Mouse (Mus musculus) neural tube, embryonic 12.5 days (tissue): ENCODE measurements around the gene Cdk5rap1. TPM values are rescaled to one million over a fixed set of nuclear protein-coding genes. Genes with fewer than 3 reads are reported as not detected.

Experiments
- ATAC-seq: fragments of 200-750 bp; cut with Nextera tagmentation; 2 replicates; pipeline ENCODE4 v1.8.0; 2017; ENCODE audit warnings: low read depth, mild to moderate bottlenecking, moderate TSS enrichment, moderate library complexity; ENCODE audit not compliant: low FRiP score
- H3K27ac ChIP-seq: fragments of 300-500 bp; sonication (generic); 2 replicates; pipeline ENCODE4 v1.5.1; 2016
- H3K27me3 ChIP-seq: fragments of 300-500 bp; sonication (generic); replicated peaks from 2 replicates; pipeline ENCODE4 v1.6.1; 2016; ENCODE audit warnings: mild to moderate bottlenecking
- H3K36me3 ChIP-seq: fragments of 300-500 bp; sonication (generic); 2 replicates; pipeline ENCODE4 v1.6.1; 2016; ENCODE audit warnings: mild to moderate bottlenecking
- H3K4me1 ChIP-seq: fragments of 300-500 bp; sonication (generic); 2 replicates; pipeline ENCODE4 v1.6.1; 2016
- H3K4me2 ChIP-seq: fragments of 300-500 bp; sonication (generic); replicated peaks from 2 replicates; pipeline ENCODE4 v1.6.1; 2016; ENCODE audit warnings: mild to moderate bottlenecking
- H3K4me3 ChIP-seq: fragments of 300-500 bp; sonication (generic); 2 replicates; pipeline ENCODE4 v1.5.1; 2016
- H3K9ac ChIP-seq: fragments of 300-500 bp; sonication (generic); 2 replicates; pipeline ENCODE4 v1.6.1; 2016; ENCODE audit warnings: mild to moderate bottlenecking
- H3K9me3 ChIP-seq: fragments of 300-500 bp; sonication (generic); 2 replicates; pipeline ENCODE4 v1.6.1; 2016; ENCODE audit warnings: mild to moderate bottlenecking
- WGBS: fragments of 180-500 bp; shearing (Covaris S2); methylation state at CpG from one replicate; pipeline ENCODE4 v1.1.7; 2016; 5-methylcytosine and 5-hydroxymethylcytosine counted together
- polyA plus RNA-seq: library from polyadenylated mRNA; unstranded; fragments of >200 nt; fragmentation: Nextera tagmentation; extraction: Ambion mirVana; gene quantifications from 2 replicates; pipeline ENCODE4 v1.2.1, GENCODE M21; 2016

Gene Cdk5rap1
- polyA plus RNA-seq, 1 experiment from 2014 or later, result 15.7 TPM

DNA sequence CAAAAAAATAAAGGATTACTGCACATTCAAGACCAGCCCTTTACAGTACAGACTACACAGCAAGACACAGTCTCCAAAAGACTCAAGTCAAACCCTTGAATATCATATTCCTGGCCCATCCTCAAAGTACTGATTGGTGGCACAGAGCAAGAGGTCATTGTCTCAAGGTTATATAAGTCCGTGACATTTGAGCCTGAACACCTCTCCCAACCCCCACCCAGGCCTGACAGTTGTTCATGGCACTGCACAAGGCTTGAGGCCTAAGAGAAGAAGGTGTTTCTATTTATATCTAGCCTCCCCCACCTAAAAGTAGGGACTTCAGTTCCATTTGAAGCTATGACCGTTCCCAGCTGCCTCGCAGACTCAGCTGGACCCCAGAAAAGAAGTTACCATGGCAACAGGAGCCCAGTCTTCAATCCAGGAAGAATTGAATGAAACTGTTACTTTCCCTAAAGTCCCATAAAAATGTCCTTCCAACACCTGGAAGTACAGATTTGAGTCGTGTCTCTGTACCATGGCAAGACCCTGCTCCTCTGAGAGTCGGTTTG, 32.7 kb upstream of the Cdk5rap1 start:
- no peak overlapping the region for H3K4me3 ChIP-seq
- WGBS, result 48% methylated on average over 5 of the region's 5 CpGs

DNA sequence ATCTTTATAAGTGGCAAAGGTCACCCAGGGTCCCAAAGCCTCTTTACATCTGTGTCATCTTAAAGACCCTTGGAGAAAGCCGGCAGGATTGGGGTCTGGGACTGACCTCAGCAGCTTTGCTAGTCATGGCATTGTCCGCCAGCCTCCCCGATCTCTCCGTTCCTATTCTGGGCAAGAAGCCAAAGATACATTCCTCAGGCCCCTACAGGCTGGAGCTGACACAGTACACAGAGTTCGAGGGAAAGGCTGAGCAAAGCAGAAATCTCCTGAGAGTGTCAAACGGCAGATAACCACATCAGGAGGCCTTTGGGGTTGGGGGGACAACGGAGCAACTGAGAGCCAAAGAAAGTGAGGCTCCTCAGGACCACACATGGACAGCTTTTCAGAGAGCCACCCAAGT, 30.0 kb upstream of the Cdk5rap1 start:
- Histone ChIP-seq H3K4me2 (no peak overlapping the region), H3K36me3 (no peaks in the 10 kb centered on the region), H3K9me3 (no peaks in the 10 kb centered on the region), H3K9ac (no peak overlapping the region), H3K27ac (no peak overlapping the region), H3K4me3 (no peak overlapping the region), H3K4me1 (peaks cover 20% of the 10 kb centered on the region), H3K27me3 (peaks cover 12% of the 10 kb centered on the region)
- WGBS, result 32% methylated on average over 7 of the region's 7 CpGs
- ATAC-seq, result no peak; the same call in 1 of the 2 replicates

More for the DNA sequence above, 32.7 kb upstream of the Cdk5rap1 start:
- Histone ChIP-seq H3K9ac (no peak overlapping the region), H3K4me2 (no peak overlapping the region), H3K36me3 (no peaks in the 10 kb centered on the region), H3K27me3 (peaks cover 13% of the 10 kb centered on the region), H3K27ac (no peak overlapping the region), H3K4me1 (peaks cover 26% of the 10 kb centered on the region), H3K9me3 (no peaks in the 10 kb centered on the region)
- ATAC-seq, result no peak

DNA sequence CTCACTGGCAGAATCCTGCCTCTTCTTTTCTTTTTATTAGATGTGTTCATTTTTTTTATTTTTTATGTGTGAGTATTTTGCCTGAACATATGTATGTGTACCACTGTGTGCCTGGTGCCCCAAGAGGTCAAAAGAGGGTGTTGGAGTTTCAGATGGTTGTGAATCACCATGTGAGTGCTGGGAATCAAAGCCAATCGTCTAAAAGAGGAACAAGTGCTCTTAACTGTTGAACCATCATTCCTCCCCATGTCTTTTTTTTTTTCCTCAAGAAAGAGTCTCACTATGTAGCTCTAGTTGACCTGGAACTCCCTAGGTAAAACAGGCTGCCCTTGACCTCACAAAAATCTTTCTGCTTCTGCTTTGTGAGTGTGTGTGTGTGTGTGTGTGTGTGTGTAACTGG, 29.2 kb upstream of the Cdk5rap1 start:
- H3K9ac ChIP-seq, result no peak overlapping the region
- 56% methylated on average over 1 of the region's 1 CpGs for WGBS
- no peak overlapping the region for H3K4me3 ChIP-seq
- H3K4me2 ChIP-seq, result no peak overlapping the region
- ATAC-seq, result no peak
- H3K9me3 ChIP-seq, result no peaks in the 10 kb centered on the region
- H3K27me3 ChIP-seq, result peaks cover 4% of the 10 kb centered on the region; the same call in 1 of the 2 replicates
- no peaks in the 10 kb centered on the region for H3K36me3 ChIP-seq
- peaks cover 15% of the 10 kb centered on the region for H3K4me1 ChIP-seq
- no peak overlapping the region for H3K27ac ChIP-seq

DNA sequence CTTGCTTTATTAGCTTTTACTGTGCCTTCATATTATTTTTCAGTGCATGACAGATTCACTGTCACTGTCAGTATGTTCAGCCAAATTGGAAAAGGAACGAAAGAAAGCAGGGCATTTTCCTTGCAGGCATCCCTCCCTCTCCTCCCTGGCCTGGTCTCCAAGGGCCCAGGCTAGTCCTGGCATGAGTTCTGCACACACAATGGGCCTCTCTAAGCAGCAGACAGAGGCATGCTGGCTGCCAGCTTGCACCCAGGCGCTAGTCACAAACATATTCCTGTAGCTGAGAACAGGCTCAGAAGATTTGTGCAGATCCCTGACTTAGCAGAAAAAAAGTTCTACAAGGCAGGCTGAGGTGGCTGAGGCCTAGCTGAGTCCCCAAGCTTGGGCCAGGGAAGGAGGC, 26.5 kb upstream of the Cdk5rap1 start:
- no peak overlapping the region for H3K9ac ChIP-seq
- WGBS, result 78% methylated on average over 2 of the region's 2 CpGs
- no peaks in the 10 kb centered on the region for H3K27me3 ChIP-seq
- no peaks in the 10 kb centered on the region for H3K36me3 ChIP-seq
- no peak for ATAC-seq
- no peak overlapping the region for H3K4me3 ChIP-seq
- no peak overlapping the region for H3K4me2 ChIP-seq
- peaks cover 9% of the 10 kb centered on the region; the same call in 1 of the 2 replicates for H3K4me1 ChIP-seq
- no peaks in the 10 kb centered on the region for H3K9me3 ChIP-seq
- H3K27ac ChIP-seq, result no peak overlapping the region

DNA sequence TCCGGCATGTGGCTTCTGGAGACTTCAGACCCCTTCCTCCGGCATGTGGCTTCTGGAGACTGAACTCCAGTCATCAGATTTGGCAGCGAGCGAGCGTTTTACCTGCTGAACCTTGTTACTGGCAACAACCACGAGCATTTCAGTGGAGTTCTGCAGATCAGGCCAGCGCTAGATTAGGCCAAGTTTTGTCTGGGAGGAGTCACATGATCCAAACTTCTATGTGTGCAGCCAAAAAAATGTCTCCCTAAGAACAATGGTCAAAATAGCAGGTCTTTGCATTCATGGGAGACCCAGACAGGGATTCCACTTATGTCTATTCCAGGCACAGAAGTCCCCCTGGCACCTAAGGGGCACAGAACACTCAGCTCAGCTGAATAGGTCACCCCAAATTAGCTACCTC, 25.5 kb upstream of the Cdk5rap1 start:
- Histone ChIP-seq H3K36me3 (no peaks in the 10 kb centered on the region), H3K27ac (no peak overlapping the region), H3K9ac (no peak overlapping the region), H3K4me1 (peaks cover 8% of the 10 kb centered on the region; the same call in 1 of the 2 replicates), H3K9me3 (no peaks in the 10 kb centered on the region), H3K27me3 (no peaks in the 10 kb centered on the region), H3K4me3 (no peak overlapping the region), H3K4me2 (no peak overlapping the region)
- WGBS, result 91% methylated on average over 7 of the region's 7 CpGs
- ATAC-seq, result no peak

DNA sequence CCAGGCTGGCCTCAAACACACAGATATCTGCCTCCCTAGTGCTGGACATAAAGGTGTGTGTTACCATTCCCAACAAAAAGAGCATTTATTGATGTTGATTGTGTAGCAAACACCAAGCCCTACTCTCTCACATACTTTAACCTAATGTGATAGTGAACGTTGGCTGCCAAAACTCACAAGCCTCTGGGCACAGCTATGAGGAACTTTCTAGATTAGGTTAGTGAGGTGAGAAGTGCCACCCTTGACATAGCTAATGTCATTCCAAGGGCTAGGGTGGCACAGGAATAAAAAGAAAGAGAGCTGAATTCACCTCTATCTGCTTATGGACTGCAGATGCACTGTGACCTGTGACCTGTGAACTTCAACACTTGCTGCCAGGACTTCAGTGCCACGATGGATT, 23.7 kb upstream of the Cdk5rap1 start:
- WGBS, result 95% methylated on average over 2 of the region's 2 CpGs
- H3K9me3 ChIP-seq, result no peaks in the 10 kb centered on the region
- no peaks in the 10 kb centered on the region for H3K27me3 ChIP-seq

DNA sequence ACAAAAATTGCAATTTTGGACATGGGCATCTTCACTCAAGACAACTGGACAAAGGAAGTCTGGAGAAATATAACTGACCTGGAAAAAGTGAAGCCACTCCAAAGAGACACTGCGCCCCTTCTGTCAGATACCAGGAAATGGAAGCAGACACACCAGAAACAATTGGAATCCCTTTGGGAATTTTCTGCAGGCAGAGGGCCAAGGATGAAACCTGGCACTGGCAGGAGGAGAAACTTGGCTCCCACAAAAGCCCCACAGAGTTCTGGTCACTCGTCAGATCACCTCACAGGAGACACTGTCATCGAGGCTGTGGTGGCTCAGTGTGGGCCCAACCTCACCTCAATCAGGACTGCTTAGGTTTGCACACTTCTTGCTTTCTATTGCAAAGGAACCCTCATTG, 21.8 kb upstream of the Cdk5rap1 start:
- Histone ChIP-seq H3K27ac (no peak overlapping the region), H3K9ac (no peak overlapping the region), H3K4me3 (no peak overlapping the region), H3K27me3 (no peaks in the 10 kb centered on the region), H3K9me3 (no peaks in the 10 kb centered on the region), H3K36me3 (no peaks in the 10 kb centered on the region), H3K4me2 (no peak overlapping the region), H3K4me1 (no peaks in the 10 kb centered on the region)
- 85% methylated on average over 3 of the region's 3 CpGs for WGBS
- ATAC-seq, result no peak

More for the DNA sequence above, 23.7 kb upstream of the Cdk5rap1 start:
- Histone ChIP-seq H3K4me1 (no peaks in the 10 kb centered on the region), H3K27ac (no peak overlapping the region), H3K4me2 (no peak overlapping the region), H3K4me3 (no peak overlapping the region), H3K9ac (no peak overlapping the region), H3K36me3 (no peaks in the 10 kb centered on the region)
- no peak for ATAC-seq

DNA sequence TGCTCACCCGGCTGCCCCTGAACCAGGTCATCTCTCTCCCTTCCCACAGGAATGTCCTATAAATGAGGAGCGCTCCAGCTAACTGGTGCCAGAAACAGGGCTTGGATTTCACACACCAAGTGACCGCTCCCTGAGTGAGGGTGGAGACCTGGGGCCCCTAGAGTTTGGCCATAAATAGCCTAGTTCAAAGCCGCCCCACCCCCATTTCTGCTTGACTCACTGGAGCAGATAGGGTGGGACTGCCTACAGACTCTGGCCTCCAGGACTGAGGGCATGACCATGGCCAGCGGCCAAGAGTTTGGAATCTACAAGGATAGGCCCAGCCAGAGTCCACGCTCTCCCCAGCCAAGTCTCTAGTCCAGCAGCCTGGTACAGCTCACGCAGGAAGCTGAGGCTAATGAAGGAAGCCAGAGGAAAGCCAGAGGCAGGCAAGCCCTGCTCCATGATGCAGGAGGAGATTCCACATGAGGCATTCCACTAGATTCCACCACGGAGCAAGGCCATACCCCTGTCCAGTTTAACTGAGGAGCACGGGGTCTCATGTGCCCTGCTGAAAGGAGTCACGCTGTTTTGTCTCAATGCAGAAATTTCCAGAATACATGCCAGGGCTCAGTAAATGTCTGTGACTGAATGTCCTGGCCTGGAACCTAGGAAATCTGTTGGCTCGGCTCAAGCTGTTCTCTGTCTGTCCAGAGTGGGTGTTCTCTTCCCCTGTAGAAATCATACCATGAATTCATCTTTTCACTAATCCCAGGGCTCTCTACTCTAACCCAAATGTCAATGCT, 17.6 kb upstream of the Cdk5rap1 start:
- 85% methylated on average over 11 of the region's 11 CpGs for WGBS
- no peaks in the 10 kb centered on the region for H3K9me3 ChIP-seq
- no peak overlapping the region for H3K27ac ChIP-seq
- H3K27me3 ChIP-seq, result no peaks in the 10 kb centered on the region
- no peak overlapping the region for H3K4me2 ChIP-seq
- no peak overlapping the region for H3K9ac ChIP-seq
- no peak for ATAC-seq
- H3K4me3 ChIP-seq, result no peak overlapping the region
- H3K36me3 ChIP-seq, result no peaks in the 10 kb centered on the region
- H3K4me1 ChIP-seq, result no peaks in the 10 kb centered on the region

DNA sequence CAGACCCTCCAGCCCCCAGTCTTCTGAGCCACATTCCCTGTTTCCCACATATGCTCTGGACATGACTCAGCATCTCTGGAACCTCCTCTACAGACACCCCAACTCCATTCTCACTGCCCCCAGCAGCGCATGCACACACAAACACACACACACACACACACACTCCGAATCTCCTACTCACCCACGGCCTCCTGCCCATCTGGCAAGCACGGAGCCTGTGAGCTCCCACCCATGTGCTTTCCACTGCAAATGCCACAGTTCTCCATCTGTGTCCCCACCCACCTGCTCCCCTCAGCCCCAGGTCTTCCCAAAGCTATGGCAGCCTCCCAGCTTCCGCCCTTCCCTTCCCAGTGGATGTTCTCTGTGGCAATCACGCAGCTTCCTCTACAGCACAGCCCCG, 6.3 kb upstream of the Cdk5rap1 start:
- Histone ChIP-seq H3K4me2 (no peak overlapping the region), H3K27me3 (no peaks in the 10 kb centered on the region), H3K9ac (no peak overlapping the region), H3K27ac (no peak overlapping the region), H3K36me3 (no peaks in the 10 kb centered on the region), H3K9me3 (no peaks in the 10 kb centered on the region), H3K4me1 (no peaks in the 10 kb centered on the region), H3K4me3 (no peak overlapping the region)
- no peak for ATAC-seq
- 92% methylated on average over 7 of the region's 7 CpGs for WGBS

DNA sequence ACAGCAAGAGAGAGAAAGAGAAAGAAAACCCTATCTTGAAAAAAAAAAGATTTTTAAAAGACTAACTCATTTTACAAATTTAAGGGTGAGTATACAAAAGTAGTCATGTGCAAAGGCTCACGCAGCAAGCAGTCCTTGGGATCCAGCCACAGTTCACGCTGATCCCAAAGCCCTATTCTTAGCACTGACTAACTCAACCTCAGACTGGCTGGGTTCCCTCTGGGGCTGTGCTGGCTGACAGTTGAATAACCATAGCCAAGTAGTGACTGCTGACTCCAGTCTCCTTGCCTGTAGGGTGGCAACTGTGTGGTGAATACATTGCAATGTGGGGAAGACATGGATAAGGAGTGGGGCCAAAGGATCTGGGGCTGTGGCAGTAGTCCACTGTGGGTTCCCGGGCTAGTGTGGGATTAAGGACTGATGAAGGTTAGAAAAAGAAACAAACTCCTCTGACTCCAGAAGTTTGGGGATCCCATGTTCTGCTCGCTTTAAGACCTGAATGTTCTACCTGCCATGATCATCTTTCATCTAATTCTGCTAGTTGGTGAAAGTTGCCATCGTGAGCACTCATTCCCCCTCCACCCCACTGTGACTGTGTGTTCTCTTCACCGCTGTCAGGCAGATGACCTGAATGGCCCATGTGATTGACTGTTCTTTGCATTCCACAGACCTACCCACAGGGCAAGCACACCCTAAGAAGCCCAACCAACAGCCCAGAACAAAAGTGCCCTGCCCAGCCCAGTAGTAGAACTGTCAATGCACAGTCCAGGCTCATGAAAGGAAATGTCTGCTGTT, 2.2 kb upstream of the Cdk5rap1 start:
- H3K27me3 ChIP-seq, result no peaks in the 10 kb centered on the region
- no peak for ATAC-seq

DNA sequence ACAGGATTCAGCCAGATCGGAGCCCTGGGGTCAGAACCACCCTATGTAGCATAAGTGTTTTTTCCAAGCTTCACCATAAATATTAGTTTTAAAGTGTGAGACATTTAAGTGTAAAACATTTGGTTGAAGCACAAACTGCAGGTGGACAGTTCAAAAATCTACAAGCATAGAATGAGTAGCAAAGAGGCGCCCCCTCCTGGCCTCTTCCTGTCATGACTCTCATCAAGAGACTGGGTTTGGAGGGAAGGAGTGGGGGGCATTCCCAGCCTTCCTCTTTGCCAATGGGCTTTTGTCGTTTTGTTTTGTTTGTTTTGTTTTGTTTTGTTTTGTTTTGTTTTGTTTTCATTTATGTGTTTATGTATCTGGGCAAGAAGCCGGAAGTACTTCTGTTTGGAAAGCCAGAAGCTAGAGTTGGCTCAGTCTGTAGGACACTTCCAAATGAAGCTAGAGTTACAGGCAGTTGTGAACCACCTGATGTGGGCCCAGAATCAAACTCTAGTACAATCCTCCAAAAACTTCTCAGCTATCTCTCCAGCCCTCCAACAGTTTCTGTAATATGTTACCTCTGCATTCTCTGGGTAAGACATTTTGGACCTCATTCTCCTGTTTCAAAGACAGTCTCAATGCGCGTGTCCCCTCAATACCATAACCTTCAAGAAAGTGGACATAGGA, 1.3 kb upstream of the Cdk5rap1 start:
- no peak overlapping the region for H3K9ac ChIP-seq
- no peak for ATAC-seq
- WGBS, result 59% methylated on average over 6 of the region's 6 CpGs
- no peaks in the 10 kb centered on the region for H3K27me3 ChIP-seq
- no peaks in the 10 kb centered on the region for H3K9me3 ChIP-seq
- no peaks in the 10 kb centered on the region for H3K36me3 ChIP-seq
- H3K27ac ChIP-seq, result no peak overlapping the region
- no peak overlapping the region for H3K4me3 ChIP-seq
- H3K4me2 ChIP-seq, result no peak overlapping the region
- 0 out of 2 replicates have a peak, but pooled peaks cover 4% of the 10 kb centered on the region for H3K4me1 ChIP-seq

More for the DNA sequence above, 2.2 kb upstream of the Cdk5rap1 start:
- Histone ChIP-seq H3K9me3 (no peaks in the 10 kb centered on the region), H3K9ac (no peak overlapping the region), H3K4me1 (0 out of 2 replicates have a peak, but pooled peaks cover 4% of the 10 kb centered on the region), H3K27ac (no peak overlapping the region), H3K36me3 (no peaks in the 10 kb centered on the region), H3K4me3 (no peak overlapping the region), H3K4me2 (no peak overlapping the region)
- 77% methylated on average over 6 of the region's 6 CpGs for WGBS
